Mouse (Mus musculus) ES-E14 (cell line): ENCODE measurements around the gene Cep295.

Source experiments
- MAFK ChIP-seq: IDR thresholded peaks from 2 replicates; pipeline ENCODE4 v1.6.1; 2014; ENCODE audit warnings: mild to moderate bottlenecking, low read depth, low read length, inconsistent platforms; ENCODE audit not compliant: insufficient read depth
- ZC3H11A ChIP-seq: IDR thresholded peaks from 2 replicates; pipeline ENCODE4 v1.6.1; 2012; ENCODE audit warnings: low read depth, mild to moderate bottlenecking, inconsistent platforms, low read length, borderline replicate concordance
- ZNF384 ChIP-seq: IDR thresholded peaks from 2 replicates; pipeline ENCODE4 v1.6.1; 2012; ENCODE audit warnings: low read depth, low read length, inconsistent platforms

GRCm38 (mm10) chr9:15280491-15280879, 77.1 kb downstream of the Cep295 start:
- TF ChIP-seq ZC3H11A (no peak), MAFK (no peak), ZNF384 (no peak)
